Mouse (Mus musculus) hindbrain, embryonic 11.5 days (tissue): Measurements from ENCODE around the gene Hist2h2bb. TPM values are rescaled to one million over a fixed set of nuclear protein-coding genes. Genes with fewer than 3 reads are reported as not detected.
A peak's percentile ranks its signal among the peaks of the same experiment; 100 is the strongest.
"Not testable (repeated sequence)": the region's sequence is repeated elsewhere in the genome, so short reads cannot be mapped to it uniquely, and the experiment has no call there.

ENCODE experiments used
- ATAC-seq: fragments of 200-750 bp; cut with Nextera tagmentation; 2 replicates; pipeline ENCODE4 v1.8.0; 2017; ENCODE audit warnings: mild to moderate bottlenecking, moderate TSS enrichment, moderate library complexity; ENCODE audit not compliant: low FRiP score
- DNase-seq: peaks from one replicate; pipeline ENCODE4 v3.0.0-alpha.2; 2015; ENCODE audit warnings: low spot score
- H3K27ac ChIP-seq: fragments of 300-500 bp; sonication (generic); 2 replicates; pipeline ENCODE4 v1.5.1; 2014; ENCODE audit warnings: mild to moderate bottlenecking, low read depth, low read length
- H3K27me3 ChIP-seq: fragments of 300-500 bp; sonication (generic); 2 replicates; pipeline ENCODE4 v1.6.1; 2014; ENCODE audit warnings: mild to moderate bottlenecking, low read length, moderate library complexity, mixed read lengths; ENCODE audit not compliant: control insufficient read depth, insufficient read depth
- H3K36me3 ChIP-seq: fragments of 300-500 bp; sonication (generic); 2 replicates; pipeline ENCODE4 v1.6.1; 2014; ENCODE audit warnings: mild to moderate bottlenecking, low read length, moderate library complexity, mixed read lengths; ENCODE audit not compliant: control insufficient read depth, insufficient read depth
- H3K4me1 ChIP-seq: fragments of 300-500 bp; sonication (generic); replicated peaks from 2 replicates; pipeline ENCODE4 v1.6.1; 2014; ENCODE audit warnings: low read length, mixed read lengths; ENCODE audit not compliant: control insufficient read depth, insufficient read depth
- H3K4me2 ChIP-seq: fragments of 300-500 bp; sonication (generic); replicated peaks from 2 replicates; pipeline ENCODE4 v1.6.1; 2014; ENCODE audit warnings: mild to moderate bottlenecking, low read depth, low read length
- H3K4me3 ChIP-seq: fragments of 300-500 bp; sonication (generic); 2 replicates; pipeline ENCODE4 v1.5.1; 2014; ENCODE audit warnings: low read depth, low read length
- H3K9ac ChIP-seq: fragments of 300-500 bp; sonication (generic); 2 replicates; pipeline ENCODE4 v1.6.1; 2014; ENCODE audit warnings: low read depth, low read length
- H3K9me3 ChIP-seq: fragments of 300-500 bp; sonication (generic); 2 replicates; pipeline ENCODE4 v1.6.1; 2016; ENCODE audit warnings: low read length; ENCODE audit not compliant: control insufficient read depth
- WGBS: fragments of 180-500 bp; shearing (Covaris S2); extraction: QIAGEN DNeasy Blood & Tissue Kit; methylation state at CpG from one replicate; pipeline ENCODE4 v1.1.7; 2014; 5-methylcytosine and 5-hydroxymethylcytosine counted together
- polyA plus RNA-seq: library from polyadenylated mRNA; unstranded; fragments of >200 nt; fragmentation: Nextera tagmentation; extraction: Ambion mirVana; gene quantifications from 2 replicates; pipeline ENCODE4 v1.2.1, GENCODE M21; 2014

The Hist2h2bb gene
- polyA plus RNA-seq, 1 experiment from 2014 or later = 16.9 TPM

GRCm38 (mm10) chr3:96237904-96238511 is 31.5 kb upstream of the Hist2h2bb start:
- Histone ChIP-seq H3K9ac (peak overlapping the region; percentile 72), H3K9me3 (no peaks in the 10 kb centered on the region), H3K4me1 (peaks cover 3% of the 10 kb centered on the region; the same call in 1 of the 2 replicates), H3K27ac (peak overlapping the region; percentile 74), H3K4me3 (peak overlapping the region; percentile 37), H3K4me2 (peak overlapping the region; percentile 49), H3K36me3 (no peaks in the 10 kb centered on the region), H3K27me3 (no peaks in the 10 kb centered on the region)
- 0% methylated on average over 12 of the region's 12 CpGs for WGBS
- DNase-seq = no peak
- no peak for ATAC-seq

- not testable (repeated sequence) for H3K4me1 ChIP-seq, H3K36me3 ChIP-seq, DNase-seq, H3K9me3 ChIP-seq, H3K27me3 ChIP-seq
- Histone ChIP-seq H3K27ac (peak within 1 kb of the TSS; percentile 74), H3K9ac (peak within 1 kb of the TSS; percentile 72), H3K4me2 (peak within 1 kb of the TSS; percentile 49), H3K4me3 (peak within 1 kb of the TSS; percentile 37)
- 1% methylated on average over 18 of the region's 68 CpGs for WGBS
- peak; percentile 93 for ATAC-seq
Measured at GRCm38 (mm10) chr3:96238954-96239793, 30.4 kb upstream of the Hist2h2bb start, which contains the start of gene Hist2h3c2. Hist2h3c2 (minus strand) TSS chr3:96239127.

- WGBS = 4% methylated on average over 27 of the region's 85 CpGs
Measured at GRCm38 (mm10) chr3:96239949-96240798, 29.4 kb upstream of the Hist2h2bb start, which contains the start of gene Hist2h2aa2. Hist2h2aa2 (minus strand) TSS chr3:96240276.

GRCm38 (mm10) chr3:96240799-96241197 is 28.8 kb upstream of the Hist2h2bb start:
- no peak for DNase-seq
- peaks cover 6% of the 10 kb centered on the region; the same call in 1 of the 2 replicates for H3K4me1 ChIP-seq
- WGBS = 75% methylated on average over 9 of the region's 9 CpGs
- no peaks in the 10 kb centered on the region for H3K9me3 ChIP-seq
- peak overlapping the region; percentile 77 for H3K27ac ChIP-seq
- no peak overlapping the region for H3K4me3 ChIP-seq
- no peaks in the 10 kb centered on the region for H3K36me3 ChIP-seq
- ATAC-seq = no peak
- H3K9ac ChIP-seq = peak overlapping the region; percentile 42; the same call in 1 of the 2 replicates
- H3K27me3 ChIP-seq = no peaks in the 10 kb centered on the region
- peak overlapping the region; percentile 21; the same call in 1 of the 2 replicates for H3K4me2 ChIP-seq

More at GRCm38 (mm10) chr3:96239949-96240798, 29.4 kb upstream of the Hist2h2bb start, which contains the start of gene Hist2h2aa2:
- Histone ChIP-seq H3K4me3 (peak within 1 kb of the TSS; percentile 18; the same call in 1 of the 2 replicates), H3K27ac (peak within 1 kb of the TSS; percentile 77), H3K4me2 (peak within 1 kb of the TSS; percentile 29; the same call in 1 of the 2 replicates), H3K9ac (peak within 1 kb of the TSS; percentile 42; the same call in 1 of the 2 replicates)
- H3K27me3 ChIP-seq, H3K4me1 ChIP-seq, H3K36me3 ChIP-seq, H3K9me3 ChIP-seq: not testable (repeated sequence)
- ATAC-seq (peak; percentile 85), DNase-seq (peak; percentile 71)

GRCm38 (mm10) chr3:96243921-96244572 is 25.5 kb upstream of the Hist2h2bb start:
- ATAC-seq = no peak
- no peaks in the 10 kb centered on the region for H3K27me3 ChIP-seq
- H3K4me3 ChIP-seq = peak overlapping the region; percentile 46; the same call in 1 of the 2 replicates
- H3K36me3 ChIP-seq = no peaks in the 10 kb centered on the region
- peak overlapping the region; percentile 79; the same call in 1 of the 2 replicates for H3K9ac ChIP-seq
- DNase-seq = no peak
- H3K9me3 ChIP-seq = no peaks in the 10 kb centered on the region
- peaks cover 4% of the 10 kb centered on the region; the same call in 1 of the 2 replicates for H3K4me1 ChIP-seq
- H3K27ac ChIP-seq = 0 out of 2 replicates have a peak overlapping the region, but pooled peaks have one; percentile 96
- peak overlapping the region; percentile 57; the same call in 1 of the 2 replicates for H3K4me2 ChIP-seq
- WGBS = 82% methylated on average over 7 of the region's 7 CpGs

GRCm38 (mm10) chr3:96245003-96245886 is 24.3 kb upstream of the Hist2h2bb start, which contains the start of gene Hist2h2aa1:
Hist2h2aa1 (plus strand) TSS chr3:96245497.
- peak within 1 kb of the TSS; percentile 57 for H3K4me2 ChIP-seq
- peak within 1 kb of the TSS; percentile 79 for H3K9ac ChIP-seq
- peak within 1 kb of the TSS; percentile 96 for H3K27ac ChIP-seq
- H3K27me3 ChIP-seq, H3K36me3 ChIP-seq, H3K9me3 ChIP-seq, H3K4me1 ChIP-seq: not testable (repeated sequence)
- DNase-seq (peak; percentile 75), ATAC-seq (peak; percentile 85)
- WGBS = 0% methylated on average over 20 of the region's 88 CpGs
- H3K4me3 ChIP-seq = peak within 1 kb of the TSS; percentile 46

- Histone ChIP-seq H3K4me2 (peak overlapping the region; percentile 28; the same call in 1 of the 2 replicates), H3K4me3 (peak overlapping the region; percentile 19)
- not testable (repeated sequence) for H3K9me3 ChIP-seq, H3K36me3 ChIP-seq, H3K27me3 ChIP-seq, ATAC-seq, DNase-seq, H3K4me1 ChIP-seq, H3K9ac ChIP-seq, H3K27ac ChIP-seq
- 0% methylated on average over 10 of the region's 21 CpGs for WGBS
Measured at GRCm38 (mm10) chr3:96246018-96246417, 23.5 kb upstream of the Hist2h2bb start.
